Mouse (Mus musculus) lung, adult 2 months (tissue): ENCODE measurements around the gene Skap2.

Source experiments
- CTCF ChIP-seq: fragments of 200-500 bp; IDR thresholded peaks from 2 replicates; pipeline ENCODE4 v1.5.1; 2011; ENCODE audit warnings: mild to moderate bottlenecking, low read length, control low read depth; ENCODE audit not compliant: insufficient read depth
- POLR2A ChIP-seq: fragments of 200-500 bp; IDR thresholded peaks from 2 replicates; pipeline ENCODE4 v1.6.1; 2011; ENCODE audit warnings: low read depth, mild to moderate bottlenecking, control low read depth, low read length, borderline replicate concordance; ENCODE audit errors: extremely low read depth

- no peak for TF ChIP-seq CTCF
- TF ChIP-seq POLR2A: no peak
Observed at GRCm38 (mm10) chr6:51956048-51956792, 56.1 kb downstream of the Skap2 start.
